Mouse (Mus musculus): Measurements from ENCODE around the gene Ube2q2.

GRCm38 (mm10) chr9:55172195-55172685 is 23.6 kb downstream of the Ube2q2 start:
- TF ChIP-seq CTCF (IDR thresholded peaks at IDR 0.05; ENCODE audit: insufficient read depth, low read depth, low read length) (no peak), POLR2A (IDR thresholded peaks at IDR 0.05; ENCODE audit: insufficient read depth, low read depth, low read length) (no peak)

Data from olfactory bulb, adult 2 months (tissue).